Mouse (Mus musculus) hindbrain, postnatal 0 days (tissue): Measurements from ENCODE around the gene Ptges2. TPM values are rescaled to one million over a fixed set of nuclear protein-coding genes. Genes with fewer than 3 reads are reported as not detected.

ENCODE experiments used
- ATAC-seq: fragments of 200-750 bp; cut with Nextera tagmentation; 2 replicates; pipeline ENCODE4 v1.8.0; 2017; ENCODE audit warnings: mild to moderate bottlenecking, moderate TSS enrichment, moderate library complexity
- DNase-seq: peaks from one replicate; pipeline ENCODE4 v3.0.0-alpha.2; 2015; ENCODE audit warnings: low spot score
- H3K27ac ChIP-seq: fragments of 300-500 bp; sonication (generic); 2 replicates; pipeline ENCODE4 v1.5.1; 2014; ENCODE audit warnings: mild to moderate bottlenecking
- H3K27me3 ChIP-seq: fragments of 300-500 bp; sonication (generic); 2 replicates; pipeline ENCODE4 v1.6.1; 2014; ENCODE audit warnings: low read length, mixed read lengths; ENCODE audit not compliant: insufficient read depth
- H3K36me3 ChIP-seq: fragments of 300-500 bp; sonication (generic); 2 replicates; pipeline ENCODE4 v1.6.1; 2014; ENCODE audit warnings: low read length, mixed read lengths; ENCODE audit not compliant: insufficient read depth
- H3K4me1 ChIP-seq: fragments of 300-500 bp; sonication (generic); 2 replicates; pipeline ENCODE4 v1.6.1; 2014; ENCODE audit warnings: antibody characterized with exemption, low read length, mixed read lengths; ENCODE audit not compliant: insufficient read depth
- H3K4me2 ChIP-seq: fragments of 300-500 bp; sonication (generic); 2 replicates; pipeline ENCODE4 v1.6.1; 2014; ENCODE audit warnings: low read depth, mild to moderate bottlenecking, low read length, moderate library complexity, mixed read lengths
- H3K4me3 ChIP-seq: fragments of 300-500 bp; sonication (generic); 2 replicates; pipeline ENCODE4 v1.5.1; 2014; ENCODE audit warnings: low read length
- H3K9ac ChIP-seq: fragments of 300-500 bp; sonication (generic); replicated peaks from 2 replicates; pipeline ENCODE4 v1.6.1; 2014; ENCODE audit warnings: mild to moderate bottlenecking, low read length, moderate library complexity, mixed read lengths
- H3K9me3 ChIP-seq: fragments of 300-500 bp; sonication (generic); 2 replicates; pipeline ENCODE4 v1.6.1; 2016; ENCODE audit warnings: low read length, mixed read lengths
- CTCF ChIP-seq: IDR thresholded peaks from 2 replicates; pipeline ENCODE4 v1.5.1; 2016; ENCODE audit warnings: antibody characterized with exemption, control low read depth, low read depth
- WGBS: fragments of 180-500 bp; shearing (Covaris S2); extraction: QIAGEN DNeasy Blood & Tissue Kit; methylation state at CpG from one replicate; pipeline ENCODE4 v1.1.7; 2014; 5-methylcytosine and 5-hydroxymethylcytosine counted together
- polyA plus RNA-seq: library from polyadenylated mRNA; unstranded; fragments of >200 nt; fragmentation: Nextera tagmentation; extraction: Ambion mirVana; gene quantifications from 2 replicates; pipeline ENCODE4 v1.2.1, GENCODE M21; 2015
- total RNA-seq: library from RNA; depleted of rRNA; stranded (reverse); fragments of >200 nt; gene quantifications from 2 replicates; pipeline ENCODE4 v1.2.3, GENCODE M21; 2014

Ptges2 gene
- total and polyA plus RNA-seq, 2 experiments from 2014 or later, result 41.3 to 55.6 TPM

DNA sequence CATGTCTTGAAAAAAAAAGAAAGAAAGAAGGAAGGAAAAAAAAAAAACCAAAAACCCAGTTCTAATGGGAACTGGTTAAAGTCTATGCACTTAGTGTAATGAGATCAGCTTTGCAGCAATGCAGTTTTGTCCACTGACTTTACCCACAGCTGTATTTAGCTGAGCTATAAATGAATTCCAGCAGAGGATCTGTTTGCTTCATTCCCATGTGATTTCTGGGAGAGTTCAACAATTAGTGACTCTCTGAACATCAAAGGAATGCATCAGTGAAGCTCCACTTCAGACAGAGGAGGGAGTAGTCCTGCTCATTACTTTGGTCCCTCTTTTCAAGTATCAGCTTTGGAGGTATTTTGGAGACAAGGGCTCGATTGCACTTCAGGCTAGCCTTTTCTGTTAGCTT is 49.8 kb downstream of the Ptges2 start:
- Histone ChIP-seq H3K9ac (no peak overlapping the region), H3K4me3 (no peak overlapping the region), H3K4me1 (0 out of 2 replicates have a peak, but pooled peaks cover 4% of the 10 kb centered on the region), H3K9me3 (no peaks in the 10 kb centered on the region), H3K27ac (no peak overlapping the region), H3K36me3 (no peaks in the 10 kb centered on the region), H3K27me3 (no peaks in the 10 kb centered on the region), H3K4me2 (no peak overlapping the region)
- 90% methylated on average over 1 of the region's 1 CpGs for WGBS
- DNase-seq, result no peak
- ATAC-seq, result no peak
- TF ChIP-seq CTCF, result no peak

DNA sequence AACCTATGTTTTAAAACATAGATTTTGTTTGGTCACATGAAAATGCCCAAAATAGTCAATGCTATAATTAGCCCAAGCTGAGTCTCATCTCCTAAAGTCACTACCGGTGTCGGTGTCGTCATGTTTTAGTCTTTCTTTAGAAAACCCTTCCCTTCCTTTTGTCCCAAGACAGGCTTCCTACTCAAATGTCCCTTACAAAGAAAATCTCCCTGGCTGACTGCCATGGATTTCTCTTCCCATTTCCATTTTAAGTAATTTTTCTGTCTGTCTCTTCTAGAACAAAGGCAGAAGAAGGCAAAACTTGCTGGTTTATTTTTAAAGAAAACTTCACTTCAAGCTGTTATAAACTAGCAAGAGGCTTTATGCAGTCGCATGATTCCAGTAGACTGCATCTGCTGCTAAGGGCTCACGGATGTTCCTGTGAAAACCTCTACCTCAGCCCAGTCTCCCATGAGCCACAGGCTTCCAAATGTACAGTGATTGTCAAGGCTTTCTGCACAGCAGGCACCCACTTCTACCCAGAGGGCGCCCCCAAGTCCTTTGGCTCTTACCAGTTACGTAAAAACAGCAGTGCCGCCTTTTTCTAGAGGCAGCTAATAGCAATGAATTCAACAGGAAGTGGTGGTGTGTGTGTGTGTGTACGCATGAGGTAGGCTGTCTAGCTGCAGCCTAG is 51.7 kb downstream of the Ptges2 start:
- Histone ChIP-seq H3K36me3 (no peaks in the 10 kb centered on the region), H3K9me3 (no peaks in the 10 kb centered on the region), H3K4me1 (peaks cover 6% of the 10 kb centered on the region; the same call in 1 of the 2 replicates), H3K4me3 (no peak overlapping the region), H3K27me3 (no peaks in the 10 kb centered on the region), H3K9ac (no peak overlapping the region), H3K4me2 (peak overlapping the region; percentile 9; the same call in 1 of the 2 replicates), H3K27ac (peak overlapping the region; percentile 49; the same call in 1 of the 2 replicates)
- ATAC-seq (no peak), DNase-seq (peak; percentile 35)
- WGBS, result 46% methylated on average over 9 of the region's 9 CpGs
- no peak for TF ChIP-seq CTCF

DNA sequence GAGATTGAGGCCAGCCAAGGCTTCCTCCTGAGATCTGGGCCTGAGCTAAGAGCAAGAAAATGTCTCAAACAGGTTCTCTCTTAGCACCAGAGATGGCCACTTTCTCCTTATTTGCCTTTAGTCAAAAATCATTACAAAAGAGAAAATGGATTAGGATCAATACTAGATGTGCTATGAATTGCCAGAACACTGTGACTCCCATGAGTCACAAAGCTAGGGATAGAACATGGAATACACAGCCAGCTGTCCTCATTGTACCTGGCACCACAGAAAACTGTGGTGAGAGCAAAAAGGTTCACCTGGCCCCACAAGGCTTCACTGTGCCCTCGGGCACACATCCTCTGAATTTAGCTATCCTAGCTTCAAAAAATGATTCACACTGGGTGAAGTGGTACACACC is 52.8 kb downstream of the Ptges2 start:
- WGBS, result 87% methylated on average over 1 of the region's 1 CpGs
- TF ChIP-seq CTCF, result no peak

DNA sequence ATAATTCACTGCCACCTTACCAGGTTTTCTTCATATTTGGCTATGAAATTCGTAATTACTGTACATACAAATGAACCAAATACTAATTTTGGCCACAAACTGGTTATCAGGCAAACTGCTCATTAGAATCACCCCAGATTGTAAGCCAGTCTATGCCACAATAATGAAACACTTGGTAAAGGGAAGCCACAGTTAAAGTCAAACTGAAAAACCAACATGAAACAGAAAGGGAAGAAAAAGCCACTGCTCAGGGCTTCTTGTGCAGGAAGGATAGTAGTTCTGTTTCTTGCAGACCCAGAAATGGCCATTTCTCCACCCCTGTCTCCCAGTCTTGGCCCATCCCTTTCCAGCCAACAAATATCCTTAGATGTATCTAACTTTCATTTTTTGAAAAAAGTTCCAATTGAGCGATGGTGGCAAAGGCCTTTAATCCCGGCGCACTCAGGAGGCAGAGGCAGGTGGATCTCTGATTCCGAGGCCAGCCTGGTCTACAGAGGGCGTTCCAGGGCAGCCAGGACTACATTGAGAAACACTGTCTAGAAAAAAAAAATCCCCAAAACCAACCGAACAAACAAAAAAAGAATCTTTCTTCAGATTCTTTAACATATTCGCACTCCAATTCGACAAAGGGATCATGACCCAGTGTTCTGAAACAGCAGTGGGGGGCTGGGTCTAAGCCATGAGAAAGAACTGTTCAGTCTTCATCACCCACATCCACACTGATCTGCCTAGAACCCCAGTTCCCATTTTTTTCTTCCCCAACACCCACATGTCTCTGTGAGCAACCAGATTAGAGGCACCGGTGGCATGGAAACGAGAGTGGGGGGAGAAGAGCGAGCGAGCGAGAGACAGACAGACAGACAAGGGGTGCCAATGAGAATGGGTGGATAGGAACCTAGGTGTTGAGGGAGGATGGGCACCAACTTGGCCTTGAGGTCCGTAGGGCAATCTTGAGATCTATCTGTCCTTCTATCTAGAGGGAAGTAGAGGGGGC is 54.4 kb downstream of the Ptges2 start, which contains the start of gene Naif1:
TSS of gene Naif1 (plus strand) at position 697 of the 994 bp plus-strand sequence.
- 75% methylated on average over 15 of the region's 15 CpGs for WGBS
- Histone ChIP-seq H3K27ac (peak within 1 kb of the TSS; percentile 95), H3K9ac (peak within 1 kb of the TSS; percentile 87), H3K4me1 (peaks cover 13% of the 10 kb centered on the region; the same call in 1 of the 2 replicates), H3K9me3 (no peaks in the 10 kb centered on the region), H3K36me3 (no peaks in the 10 kb centered on the region), H3K4me3 (peak within 1 kb of the TSS; percentile 83), H3K4me2 (peak within 1 kb of the TSS; percentile 75), H3K27me3 (no peaks in the 10 kb centered on the region)
- DNase-seq, result no peak
- ATAC-seq, result no peak
- TF ChIP-seq CTCF, result no peak

More for the DNA sequence above, 52.8 kb downstream of the Ptges2 start:
- Histone ChIP-seq H3K9me3 (no peaks in the 10 kb centered on the region), H3K27ac (no peak overlapping the region), H3K27me3 (no peaks in the 10 kb centered on the region), H3K4me3 (no peak overlapping the region), H3K36me3 (no peaks in the 10 kb centered on the region), H3K9ac (no peak overlapping the region), H3K4me1 (peaks cover 13% of the 10 kb centered on the region; the same call in 1 of the 2 replicates), H3K4me2 (no peak overlapping the region)
- DNase-seq (no peak), ATAC-seq (no peak)

DNA sequence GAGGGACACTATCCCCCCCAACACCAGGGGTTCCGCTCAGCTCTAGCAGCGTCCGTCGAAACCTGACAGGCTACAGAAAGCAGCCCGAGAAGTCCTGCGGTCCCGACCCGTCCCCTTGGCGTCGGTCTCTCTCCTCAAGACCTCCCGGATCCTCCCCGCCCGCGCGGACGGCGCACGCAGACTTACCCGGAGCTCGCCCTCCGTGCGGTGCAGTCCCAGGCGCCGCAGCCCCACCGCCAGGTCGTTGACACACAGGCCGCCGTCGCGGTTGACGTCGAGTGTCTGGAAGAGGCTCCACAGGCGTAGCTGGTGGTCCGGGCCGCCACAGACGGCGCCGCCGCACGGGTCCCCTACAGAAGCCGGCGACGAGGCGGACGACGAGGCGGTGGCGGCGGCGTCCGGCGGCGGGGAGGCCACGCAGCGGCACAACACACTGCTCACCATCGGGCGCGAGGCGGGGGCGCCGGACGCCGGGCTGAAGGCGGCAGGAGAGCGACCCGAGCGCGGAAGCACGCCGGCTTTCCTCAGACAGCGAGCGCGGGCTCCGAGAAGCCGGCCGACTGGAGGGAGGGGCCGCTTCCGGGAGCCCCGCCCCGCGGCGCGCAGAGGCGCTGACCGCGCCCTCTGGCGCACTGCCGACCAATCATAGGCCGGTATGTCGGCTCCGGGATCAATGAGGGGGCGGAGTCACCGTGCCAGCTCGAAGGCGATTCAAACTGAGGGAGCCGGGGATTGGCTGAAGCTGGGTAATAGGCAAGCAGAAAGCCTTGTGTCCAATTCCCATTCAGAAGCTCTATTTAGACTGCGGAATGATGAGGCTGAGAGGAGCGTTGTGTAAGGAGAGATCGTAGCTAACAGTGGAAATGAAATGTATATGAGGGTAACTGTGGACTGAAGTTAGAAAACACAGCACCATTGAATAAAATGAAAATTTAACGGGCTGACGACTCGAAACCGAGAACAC is 55.5 kb downstream of the Ptges2 start, which contains the start of gene Slc25a25:
TSS of gene Slc25a25 (minus strand) at position 565 of the 964 bp plus-strand sequence.
- Histone ChIP-seq H3K27ac (peak within 1 kb of the TSS; percentile 95), H3K4me1 (peaks cover 13% of the 10 kb centered on the region; the same call in 1 of the 2 replicates), H3K9me3 (no peaks in the 10 kb centered on the region), H3K4me3 (peak within 1 kb of the TSS; percentile 83), H3K27me3 (no peaks in the 10 kb centered on the region), H3K4me2 (peak within 1 kb of the TSS; percentile 75), H3K9ac (peak within 1 kb of the TSS; percentile 87), H3K36me3 (no peaks in the 10 kb centered on the region)
- ATAC-seq (peak; percentile 89), DNase-seq (peak; percentile 100)
- WGBS, result under 1% methylated on average over 103 of the region's 103 CpGs
- TF ChIP-seq CTCF, result no peak
